Mouse (Mus musculus) gastrocnemius, postnatal 14 days (tissue): Measurements from ENCODE around the gene Vps45. TPM values are rescaled to one million over a fixed set of nuclear protein-coding genes. Genes with fewer than 3 reads are reported as not detected.

ENCODE experiments used
- DNase-seq: peaks from one replicate; pipeline ENCODE4 v3.0.0; 2021; ENCODE audit warnings: mixed read lengths
- intact Hi-C: fragments of 180-260 bp; cut with DNase I; formaldehyde crosslinking; loops from one replicate; pipeline ENCODE4 v1.15.1; 2025; ENCODE audit warnings: low total_unique reads
- total RNA-seq, 2 experiments: library from RNA; stranded (reverse); gene quantifications; 2 replicates each; pipeline ENCODE4 v1.2.3; 2021

Gene Vps45
- total RNA-seq, 2 experiments from 2014 or later, result 21.4 to 23.6 TPM

GRCm38 (mm10) chr3:96015681-96016080 lies 42.6 kb downstream of the Vps45 start:
- intact Hi-C loops, result no loop called here

GRCm38 (mm10) chr3:96012805-96013204 lies 45.5 kb downstream of the Vps45 start:
- intact Hi-C loops, result no loop called here
- DNase-seq, result no peak

More at GRCm38 (mm10) chr3:96015681-96016080, 42.6 kb downstream of the Vps45 start:
- no peak for DNase-seq

GRCm38 (mm10) chr3:96008463-96008862 lies 49.8 kb downstream of the Vps45 start:
- intact Hi-C loops, result loop anchor here (5.0 kb wide), 1 partner anchor 36 kb away; no protein-coding TSS in a partner anchor
- DNase-seq, result no peak

GRCm38 (mm10) chr3:96001560-96001959 lies 56.7 kb downstream of the Vps45 start:
- intact Hi-C loops, result no loop called here
- DNase-seq, result no peak

- intact Hi-C loops, result no loop called here
- no peak for DNase-seq
Observed at GRCm38 (mm10) chr3:96000921-96001501, 57.3 kb downstream of the Vps45 start.

- no peak for DNase-seq
- intact Hi-C loops, result no loop called here
Observed at GRCm38 (mm10) chr3:96000080-96000632, 58.1 kb downstream of the Vps45 start.

GRCm38 (mm10) chr3:95999308-96000079 lies 58.8 kb downstream of the Vps45 start:
- no peak for DNase-seq
- intact Hi-C loops, result no loop called here

GRCm38 (mm10) chr3:95997203-95997721 lies 61.0 kb downstream of the Vps45 start:
- no peak for DNase-seq
- intact Hi-C loops, result no loop called here

GRCm38 (mm10) chr3:95996451-95997073 lies 61.7 kb downstream of the Vps45 start:
- no peak for DNase-seq
- intact Hi-C loops, result no loop called here

- intact Hi-C loops, result no loop called here
- peak; percentile 70 for DNase-seq
Observed at GRCm38 (mm10) chr3:95995802-95996428, 62.4 kb downstream of the Vps45 start, which contains the start of gene Plekho1. Gene Plekho1 (minus strand): TSS chr3:95996001.

- no peak for DNase-seq
- intact Hi-C loops, result no loop called here
Observed at GRCm38 (mm10) chr3:95994975-95995801, 63.1 kb downstream of the Vps45 start.

- DNase-seq, result no peak
- intact Hi-C loops, result no loop called here
Observed at GRCm38 (mm10) chr3:95994381-95994846, 63.9 kb downstream of the Vps45 start.

- intact Hi-C loops, result no loop called here
- DNase-seq, result no peak
Observed at GRCm38 (mm10) chr3:95993881-95994280, 64.4 kb downstream of the Vps45 start.

GRCm38 (mm10) chr3:95992990-95993603 lies 65.2 kb downstream of the Vps45 start:
- no peak for DNase-seq
- intact Hi-C loops, result no loop called here

GRCm38 (mm10) chr3:95990413-95990941 lies 67.8 kb downstream of the Vps45 start:
- no peak for DNase-seq

GRCm38 (mm10) chr3:95988969-95989368 lies 69.3 kb downstream of the Vps45 start:
- intact Hi-C loops, result no loop called here
- peak; percentile 86 for DNase-seq

More at GRCm38 (mm10) chr3:95990413-95990941, 67.8 kb downstream of the Vps45 start:
- intact Hi-C loops, result no loop called here

GRCm38 (mm10) chr3:95988138-95988537 lies 70.1 kb downstream of the Vps45 start:
- no peak for DNase-seq
- intact Hi-C loops, result no loop called here
